Mouse (Mus musculus) heart, adult 2 months (tissue): ENCODE measurements around the gene Fscn3.

Experiments
- CTCF ChIP-seq: fragments of 200-600 bp; IDR thresholded peaks from 2 replicates; pipeline ENCODE4 v1.8.1; 2022; ENCODE audit warnings: antibody characterized with exemption, mild to moderate bottlenecking, moderate library complexity
- POLR2A ChIP-seq: fragments of 200-500 bp; IDR thresholded peaks from 2 replicates; pipeline ENCODE4 v1.6.1; 2011; ENCODE audit warnings: mild to moderate bottlenecking, low read depth, low read length, control low read depth; ENCODE audit not compliant: insufficient read depth

DNA sequence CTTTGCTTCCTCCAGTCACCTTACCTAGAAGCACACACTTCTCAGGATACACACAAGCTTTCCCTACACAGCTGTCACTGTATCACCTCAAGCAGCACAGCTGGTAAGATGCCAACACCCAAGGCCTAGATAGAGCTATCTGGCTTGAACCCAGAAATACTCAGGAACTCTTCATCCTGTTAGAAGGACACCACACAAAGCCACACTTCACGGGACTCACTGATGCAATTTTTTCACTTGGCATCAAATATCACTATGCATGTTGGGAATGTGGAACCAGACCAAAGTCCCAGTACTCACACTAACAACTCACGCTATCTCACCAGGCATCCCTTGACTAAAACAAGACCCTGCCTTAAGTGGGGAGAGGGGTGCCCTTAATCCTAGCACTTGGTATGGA is 7.9 kb upstream of the Fscn3 start:
- no peak for TF ChIP-seq CTCF
- TF ChIP-seq POLR2A: no peak
